Mouse (Mus musculus) liver, embryonic 16.5 days (tissue): ENCODE measurements around the gene Unc13d. TPM values are rescaled to one million over a fixed set of nuclear protein-coding genes. Genes with fewer than 3 reads are reported as not detected.
A peak's percentile ranks its signal among the peaks of the same experiment; 100 is the strongest.

Experiments
- ATAC-seq: fragments of 200-750 bp; cut with Nextera tagmentation; 2 replicates; pipeline ENCODE4 v1.8.0; 2017; ENCODE audit warnings: low read depth, mild to moderate bottlenecking, moderate number of reproducible peaks, moderate library complexity
- H3K27ac ChIP-seq: fragments of 300-500 bp; sonication (generic); 2 replicates; pipeline ENCODE4 v1.5.1; 2014; ENCODE audit warnings: mild to moderate bottlenecking, low read length
- H3K27me3 ChIP-seq: fragments of 300-500 bp; sonication (generic); 2 replicates; pipeline ENCODE4 v1.6.1; 2014; ENCODE audit warnings: low read depth, low read length, mixed read lengths; ENCODE audit not compliant: control insufficient read depth, insufficient read depth
- H3K36me3 ChIP-seq: fragments of 300-500 bp; sonication (generic); 2 replicates; pipeline ENCODE4 v1.6.1; 2014; ENCODE audit warnings: mild to moderate bottlenecking; ENCODE audit not compliant: control insufficient read depth, insufficient read depth
- H3K4me1 ChIP-seq: fragments of 300-500 bp; sonication (generic); 2 replicates; pipeline ENCODE4 v1.6.1; 2014; ENCODE audit warnings: low read depth, low read length, mixed read lengths; ENCODE audit not compliant: control insufficient read depth
- H3K4me2 ChIP-seq: fragments of 300-500 bp; sonication (generic); 2 replicates; pipeline ENCODE4 v1.6.1; 2014; ENCODE audit warnings: low read depth, low read length, mixed read lengths
- H3K4me3 ChIP-seq: fragments of 300-500 bp; sonication (generic); 2 replicates; pipeline ENCODE4 v1.5.1; 2014; ENCODE audit warnings: low read depth, mild to moderate bottlenecking, low read length
- H3K9ac ChIP-seq: fragments of 300-500 bp; sonication (generic); 2 replicates; pipeline ENCODE4 v1.6.1; 2014; ENCODE audit warnings: low read depth, low read length
- H3K9me3 ChIP-seq: fragments of 300-500 bp; sonication (generic); replicated peaks from 2 replicates; pipeline ENCODE4 v1.6.1; 2016; ENCODE audit warnings: low read length; ENCODE audit not compliant: control insufficient read depth
- WGBS: fragments of 180-500 bp; shearing (Covaris S2); extraction: QIAGEN DNeasy Blood & Tissue Kit; methylation state at CpG from one replicate; pipeline ENCODE4 v1.1.7; 2014; ENCODE audit not compliant: insufficient replicate concordance; 5-methylcytosine and 5-hydroxymethylcytosine counted together
- polyA plus RNA-seq: library from polyadenylated mRNA; unstranded; fragments of >200 nt; fragmentation: Nextera tagmentation; extraction: Ambion mirVana; gene quantifications from 2 replicates; pipeline ENCODE4 v1.2.1, GENCODE M21; 2015

The Unc13d gene
- polyA plus RNA-seq, 1 experiment from 2014 or later = 17.8 TPM

DNA sequence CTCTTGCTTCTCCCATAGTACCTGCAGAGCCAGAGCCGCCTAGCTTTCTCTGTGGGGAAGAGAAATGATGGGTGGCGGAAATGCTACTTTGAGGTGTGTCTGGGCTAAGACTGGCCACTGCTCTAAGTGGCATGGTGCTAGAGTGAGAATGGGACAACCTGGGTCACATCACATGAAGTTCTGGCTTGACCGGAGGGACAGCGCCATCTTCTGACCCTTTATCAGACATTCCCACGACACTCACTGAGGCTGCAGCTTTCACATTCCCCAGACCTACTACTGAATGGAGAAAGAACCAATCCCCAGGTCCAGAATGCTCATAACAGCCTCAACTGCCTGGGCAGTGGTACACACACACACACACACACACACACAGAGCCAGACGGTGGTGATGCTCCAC lies 59.7 kb downstream of the Unc13d start:
- Histone ChIP-seq H3K4me3 (no peak overlapping the region), H3K4me2 (no peak overlapping the region), H3K27me3 (peaks cover 4% of the 10 kb centered on the region), H3K9ac (no peak overlapping the region), H3K27ac (no peak overlapping the region), H3K36me3 (peaks cover 13% of the 10 kb centered on the region), H3K9me3 (no peaks in the 10 kb centered on the region), H3K4me1 (peaks cover 10% of the 10 kb centered on the region)
- WGBS = 32% methylated on average over 6 of the region's 6 CpGs
- no peak for ATAC-seq

GRCm38 (mm10) chr11:116014821-116015220 lies 62.9 kb downstream of the Unc13d start:
- 45% methylated on average over 8 of the region's 8 CpGs for WGBS
- Histone ChIP-seq H3K9me3 (no peaks in the 10 kb centered on the region), H3K27ac (no peak overlapping the region), H3K4me2 (no peak overlapping the region), H3K4me1 (peaks cover 12% of the 10 kb centered on the region), H3K36me3 (no peaks in the 10 kb centered on the region), H3K4me3 (no peak overlapping the region), H3K27me3 (peaks cover 12% of the 10 kb centered on the region), H3K9ac (no peak overlapping the region)
- no peak for ATAC-seq

GRCm38 (mm10) chr11:116012262-116012947 lies 65.4 kb downstream of the Unc13d start, which contains the start of gene Galk1:
Gene Galk1, minus strand, starts transcription at chr11:116012719.
- peaks cover 12% of the 10 kb centered on the region for H3K27me3 ChIP-seq
- H3K27ac ChIP-seq = peak within 1 kb of the TSS; percentile 85
- no peaks in the 10 kb centered on the region for H3K9me3 ChIP-seq
- H3K4me1 ChIP-seq = peaks cover 12% of the 10 kb centered on the region
- under 1% methylated on average over 54 of the region's 55 CpGs for WGBS
- peak within 1 kb of the TSS; percentile 78 for H3K9ac ChIP-seq
- H3K4me2 ChIP-seq = peak within 1 kb of the TSS; percentile 91
- ATAC-seq = peak; percentile 87
- 0 out of 2 replicates have a peak, but pooled peaks cover 3% of the 10 kb centered on the region for H3K36me3 ChIP-seq
- peak within 1 kb of the TSS; percentile 70 for H3K4me3 ChIP-seq

Other genes with a start within 250 kb of the Unc13d start
- 0.34 and 1.5 TPM in 2 replicates for gene Myo15b, start 219.6 kb downstream of the Unc13d start, polyA plus RNA-seq
- gene Smim5, start 178.0 kb downstream of the Unc13d start, polyA plus RNA-seq = 29.5 and 30.1 TPM in 2 replicates
- 2.7 and 3.1 TPM in 2 replicates for gene Smim6, start 165.9 kb downstream of the Unc13d start, polyA plus RNA-seq
- 13.6 and 16.2 TPM in 2 replicates for gene Sap30bp, start 144.7 kb downstream of the Unc13d start, polyA plus RNA-seq
- gene Recql5, start 144.5 kb downstream of the Unc13d start, polyA plus RNA-seq = 7.9 and 8.9 TPM in 2 replicates
- gene Itgb4, start 103.3 kb downstream of the Unc13d start, polyA plus RNA-seq = 0.14 and 0.40 TPM in 2 replicates
- 180 and 192 TPM in 2 replicates for gene Galk1, start 65.2 kb downstream of the Unc13d start, polyA plus RNA-seq
- 527 and 601 TPM in 2 replicates for gene H3f3b, start 50.0 kb downstream of the Unc13d start, polyA plus RNA-seq
- gene Unk, start 47.6 kb downstream of the Unc13d start, polyA plus RNA-seq = 8.8 and 10.8 TPM in 2 replicates
- 85.2 and 110 TPM in 2 replicates for gene Wbp2, start 9.0 kb upstream of the Unc13d start, polyA plus RNA-seq
- 5.1 and 6.2 TPM in 2 replicates for gene Trim47, start 49.2 kb upstream of the Unc13d start, polyA plus RNA-seq
- 1.2 and 1.5 TPM in 2 replicates for gene Trim65, start 53.2 kb upstream of the Unc13d start, polyA plus RNA-seq
- 44.4 and 44.7 TPM in 2 replicates for gene Mrpl38, start 60.9 kb upstream of the Unc13d start, polyA plus RNA-seq
- gene Fbf1, start 90.2 kb upstream of the Unc13d start, polyA plus RNA-seq = 5.7 and 6.6 TPM in 2 replicates
- 23.1 and 24.9 TPM in 2 replicates for gene Ten1, start 120.9 kb upstream of the Unc13d start, polyA plus RNA-seq
- gene Acox1, start 121.1 kb upstream of the Unc13d start, polyA plus RNA-seq = 54.7 and 73.7 TPM in 2 replicates
- gene Evpl, start 160.1 kb upstream of the Unc13d start, polyA plus RNA-seq = 0.05 and 0.08 TPM in 2 replicates
- 33.4 and 34.2 TPM in 2 replicates for gene Srp68, start 196.3 kb upstream of the Unc13d start, polyA plus RNA-seq
- 0.07 TPM in 1 of 2 replicates, not detected in the other for gene Galr2, start 203.0 kb upstream of the Unc13d start, polyA plus RNA-seq
- 19.5 and 20.4 TPM in 2 replicates for gene Exoc7, start 229.3 kb upstream of the Unc13d start, polyA plus RNA-seq